Mouse (Mus musculus): Measurements from ENCODE around the gene 1700028J19Rik. TPM values are rescaled to one million over a fixed set of nuclear protein-coding genes. Genes with fewer than 3 reads are reported as not detected.

Gene 1700028J19Rik
- total RNA-seq, 1 experiment: 0.58 TPM

- Histone ChIP-seq H3K9me3 (ENCODE audit: control insufficient read depth, insufficient read depth, low read depth, low read length) (no peaks in the 10 kb centered on the region), H3K4me3 (ENCODE audit: insufficient read depth in 1 of 2, low read depth in 1 of 2, low read length in 2 of 2, poor library complexity in 1 of 2, severe bottlenecking in 1 of 2) (no peak overlapping the region), H3K9ac (ENCODE audit: insufficient read depth, low read depth, low read length, poor library complexity, severe bottlenecking) (no peak overlapping the region), H3K4me1 (ENCODE audit: control insufficient read depth in 2 of 2, insufficient read depth in 2 of 2, low read length in 2 of 2, poor library complexity in 1 of 2) (peaks cover 0 to 16% of the 10 kb centered on the region in 2 experiments; a peak in 2 of 4 replicates), H3K27ac (ENCODE audit: insufficient read depth, low read depth, low read length, poor library complexity, severe bottlenecking) (no peak overlapping the region), H3K36me3 (ENCODE audit: control insufficient read depth, insufficient read depth, low read length, poor library complexity, severe bottlenecking) (no peaks in the 10 kb centered on the region)
- peak; percentile 93 for TF ChIP-seq HCFC1 (IDR thresholded peaks at IDR 0.05; ENCODE audit: borderline replicate concordance, insufficient read depth, low read length)
- no peak for TF ChIP-seq CHD2 (IDR thresholded peaks at IDR 0.05; ENCODE audit: low read depth, low read length)
- DNase-seq (ENCODE audit: low read depth, low spot score): no peak
- in situ Hi-C loops (cut with MboI; ENCODE audit: low sequenced_read_pairs in 2 of 2, unreplicated experiment in 2 of 2): loop anchor here in 1 of 2 experiments (25.0 kb wide), 1 partner anchor 166 kb away; the partner anchor contains the start of gene Lrrc4b
Measured at GRCm38 (mm10) chr7:44271309-44271708, 24.8 kb upstream of the 1700028J19Rik start.

DNA sequence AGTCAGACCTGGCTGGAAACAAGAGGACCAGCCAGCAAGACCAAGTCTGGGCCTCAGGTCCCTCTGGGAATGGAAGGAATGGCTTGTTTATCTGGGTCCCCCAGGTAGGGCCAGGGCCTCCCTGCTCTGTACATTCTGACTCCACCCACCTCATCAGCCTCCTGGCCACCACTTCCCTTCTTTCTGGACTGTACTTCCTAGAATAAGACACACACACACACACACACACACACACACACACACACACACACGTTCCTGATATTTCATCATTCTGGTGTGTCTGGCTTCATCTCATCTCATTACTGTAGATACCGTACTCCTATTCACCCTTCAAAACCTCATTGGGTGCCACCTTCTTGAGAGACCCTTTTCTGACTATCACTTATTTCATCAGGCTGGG lies 22.9 kb upstream of the 1700028J19Rik start:
- H3K9ac ChIP-seq (ENCODE audit: insufficient read depth, low read depth, low read length, poor library complexity, severe bottlenecking): no peak overlapping the region
- DNase-seq (ENCODE audit: low read depth, low spot score): no peak
- H3K4me1 ChIP-seq (ENCODE audit: control insufficient read depth in 2 of 2, insufficient read depth in 2 of 2, low read length in 2 of 2, poor library complexity in 1 of 2): peaks cover 0 to 12% of the 10 kb centered on the region in 2 experiments; a peak in 2 of 4 replicates
- no peak overlapping the region for H3K4me3 ChIP-seq (ENCODE audit: insufficient read depth in 1 of 2, low read depth in 1 of 2, low read length in 2 of 2, poor library complexity in 1 of 2, severe bottlenecking in 1 of 2)
- no peak for TF ChIP-seq MAFK (IDR thresholded peaks at IDR 0.05; ENCODE audit: insufficient read depth, low read depth, low read length)
- TF ChIP-seq ZC3H11A (IDR thresholded peaks at IDR 0.05; ENCODE audit: borderline replicate concordance, low read depth, low read length): no peak
- no peak for TF ChIP-seq HCFC1 (IDR thresholded peaks at IDR 0.05; ENCODE audit: borderline replicate concordance, insufficient read depth, low read length)
- TF ChIP-seq ZNF384 (IDR thresholded peaks at IDR 0.05; ENCODE audit: low read depth, low read length): no peak
- no peak for TF ChIP-seq CHD2 (IDR thresholded peaks at IDR 0.05; ENCODE audit: low read depth, low read length)
- H3K36me3 ChIP-seq (ENCODE audit: control insufficient read depth, insufficient read depth, low read length, poor library complexity, severe bottlenecking): no peaks in the 10 kb centered on the region
- no peaks in the 10 kb centered on the region for H3K9me3 ChIP-seq (ENCODE audit: control insufficient read depth, insufficient read depth, low read depth, low read length)
- in situ Hi-C loops (cut with MboI; ENCODE audit: low sequenced_read_pairs in 2 of 2, unreplicated experiment in 2 of 2): loop anchor here (10.0 to 25.0 kb wide), 4 partner anchors 45 to 168 kb away; partner anchors contain the start of genes Lrrc4b (in 1 of the 2) and Shank1 (in 1 of the 2)
- H3K27ac ChIP-seq (ENCODE audit: insufficient read depth, low read depth, low read length, poor library complexity, severe bottlenecking): no peak overlapping the region

DNA sequence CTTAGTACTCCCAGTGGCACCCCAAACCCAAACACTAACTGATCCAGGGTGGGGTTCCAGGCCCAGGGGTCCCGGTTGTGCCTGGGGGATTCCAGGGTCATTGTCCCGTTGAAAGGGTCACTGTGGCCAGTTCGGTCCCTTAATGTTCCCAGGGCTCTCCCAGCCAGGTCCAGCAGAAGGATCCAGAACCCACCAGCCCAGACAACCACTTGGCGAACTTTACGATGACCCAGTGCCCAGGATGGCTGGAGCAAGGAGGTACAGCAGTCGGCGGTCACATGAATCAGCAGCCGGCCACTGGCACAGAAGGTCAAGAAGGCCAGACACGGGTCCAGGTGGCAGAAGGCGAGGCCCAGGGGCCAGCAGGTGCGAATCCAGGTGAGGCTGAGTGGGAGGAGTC lies 21.6 kb upstream of the 1700028J19Rik start:
- H3K4me3 ChIP-seq (ENCODE audit: insufficient read depth in 1 of 2, low read depth in 1 of 2, low read length in 2 of 2, poor library complexity in 1 of 2, severe bottlenecking in 1 of 2): no peak overlapping the region
- no peak overlapping the region for H3K27ac ChIP-seq (ENCODE audit: insufficient read depth, low read depth, low read length, poor library complexity, severe bottlenecking)
- no peak overlapping the region for H3K9ac ChIP-seq (ENCODE audit: insufficient read depth, low read depth, low read length, poor library complexity, severe bottlenecking)
- TF ChIP-seq ZC3H11A (IDR thresholded peaks at IDR 0.05; ENCODE audit: borderline replicate concordance, low read depth, low read length) (no peak), MAFK (IDR thresholded peaks at IDR 0.05; ENCODE audit: insufficient read depth, low read depth, low read length) (no peak), HCFC1 (IDR thresholded peaks at IDR 0.05; ENCODE audit: borderline replicate concordance, insufficient read depth, low read length) (no peak), CHD2 (IDR thresholded peaks at IDR 0.05; ENCODE audit: low read depth, low read length) (no peak), ZNF384 (IDR thresholded peaks at IDR 0.05; ENCODE audit: low read depth, low read length) (no peak)
- in situ Hi-C loops (cut with MboI; ENCODE audit: low sequenced_read_pairs in 2 of 2, unreplicated experiment in 2 of 2): loop anchor here (10.0 to 25.0 kb wide), 4 partner anchors 47 to 169 kb away; partner anchors contain the start of genes Lrrc4b (in 1 of the 2) and Shank1 (in 1 of the 2)
- DNase-seq (ENCODE audit: low read depth, low spot score): no peak
- peaks cover 0 to 4% of the 10 kb centered on the region in 2 experiments; a peak in 2 of 4 replicates for H3K4me1 ChIP-seq (ENCODE audit: control insufficient read depth in 2 of 2, insufficient read depth in 2 of 2, low read length in 2 of 2, poor library complexity in 1 of 2)
- no peaks in the 10 kb centered on the region for H3K36me3 ChIP-seq (ENCODE audit: control insufficient read depth, insufficient read depth, low read length, poor library complexity, severe bottlenecking)
- no peaks in the 10 kb centered on the region for H3K9me3 ChIP-seq (ENCODE audit: control insufficient read depth, insufficient read depth, low read depth, low read length)

DNA sequence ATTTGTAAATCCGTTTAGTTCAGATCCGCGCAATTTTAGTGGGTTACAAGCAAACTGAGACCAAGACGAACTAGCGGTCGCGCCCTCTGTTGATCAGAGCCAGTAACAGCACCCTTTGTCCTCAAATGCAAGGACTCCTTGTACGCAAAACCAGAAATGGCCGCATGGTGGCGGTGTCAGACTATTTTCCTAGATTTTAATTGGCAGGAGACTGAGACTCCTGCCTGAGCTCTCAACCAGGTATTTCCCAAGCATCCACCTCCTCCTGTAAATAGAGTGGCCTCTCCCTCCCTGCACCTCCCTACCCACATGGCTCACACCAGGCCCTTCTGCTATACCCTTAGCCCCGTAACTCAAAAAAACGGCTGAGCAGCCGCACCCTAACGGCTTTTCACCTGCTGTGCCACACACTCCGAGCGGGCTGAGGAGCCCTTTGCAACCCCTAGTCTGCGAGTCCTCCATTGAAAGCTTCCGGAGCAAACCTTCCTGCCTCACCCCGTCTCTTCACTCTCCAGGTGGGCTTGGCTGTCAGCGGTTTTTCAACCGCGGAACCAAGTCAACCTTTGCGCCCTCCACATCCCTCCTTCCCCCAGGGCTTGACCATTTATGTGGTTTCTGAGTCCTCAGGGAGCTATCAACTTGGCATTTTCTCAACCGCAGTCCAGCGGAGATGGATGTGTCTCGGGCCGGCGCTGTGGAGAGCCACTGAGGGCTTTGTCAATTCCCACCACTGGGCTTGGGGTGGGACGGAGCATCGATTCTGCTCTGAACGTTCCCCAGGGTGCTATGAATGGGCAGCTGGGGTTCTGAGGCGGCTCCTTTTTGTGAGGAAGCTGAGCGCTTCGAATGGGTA lies 16.5 kb upstream of the 1700028J19Rik start:
- H3K4me1 ChIP-seq (ENCODE audit: control insufficient read depth in 2 of 2, insufficient read depth in 2 of 2, low read length in 2 of 2, poor library complexity in 1 of 2): peaks cover 0 to 6% of the 10 kb centered on the region in 2 experiments; a peak in 1 of 4 replicates
- peak; percentile 96 for DNase-seq (ENCODE audit: low read depth, low spot score)
- no peak overlapping the region for H3K27ac ChIP-seq (ENCODE audit: insufficient read depth, low read depth, low read length, poor library complexity, severe bottlenecking)
- H3K9me3 ChIP-seq (ENCODE audit: control insufficient read depth, insufficient read depth, low read depth, low read length): no peaks in the 10 kb centered on the region
- no peak for TF ChIP-seq CHD2 (IDR thresholded peaks at IDR 0.05; ENCODE audit: low read depth, low read length)
- TF ChIP-seq HCFC1 (IDR thresholded peaks at IDR 0.05; ENCODE audit: borderline replicate concordance, insufficient read depth, low read length): peak; percentile 40; the same call in 1 of the 2 replicates
- peak; percentile 95; the same call in 1 of the 2 replicates for TF ChIP-seq ZC3H11A (IDR thresholded peaks at IDR 0.05; ENCODE audit: borderline replicate concordance, low read depth, low read length)
- no peak for TF ChIP-seq MAFK (IDR thresholded peaks at IDR 0.05; ENCODE audit: insufficient read depth, low read depth, low read length)
- peak; percentile 92; the same call in 1 of the 2 replicates for TF ChIP-seq ZNF384 (IDR thresholded peaks at IDR 0.05; ENCODE audit: low read depth, low read length)
- H3K4me3 ChIP-seq (ENCODE audit: insufficient read depth in 1 of 2, low read depth in 1 of 2, low read length in 2 of 2, poor library complexity in 1 of 2, severe bottlenecking in 1 of 2): peak overlapping the region; percentile 26 to 47; a peak in 3 of 4 replicates
- H3K9ac ChIP-seq (ENCODE audit: insufficient read depth, low read depth, low read length, poor library complexity, severe bottlenecking): peak overlapping the region; percentile 12; the same call in 1 of the 2 replicates
- no peaks in the 10 kb centered on the region for H3K36me3 ChIP-seq (ENCODE audit: control insufficient read depth, insufficient read depth, low read length, poor library complexity, severe bottlenecking)
- in situ Hi-C loops (cut with MboI; ENCODE audit: low sequenced_read_pairs in 2 of 2, unreplicated experiment in 2 of 2): loop anchor here (10.0 to 25.0 kb wide), 4 partner anchors 52 to 174 kb away; partner anchors contain the start of genes Lrrc4b (in 1 of the 2) and Shank1 (in 1 of the 2)

Measured in ES-E14 (cell line).